Mouse (Mus musculus): ENCODE measurements around the gene Adam17. TPM values are rescaled to one million over a fixed set of nuclear protein-coding genes. Genes with fewer than 3 reads are reported as not detected.
A peak's percentile ranks its signal among the peaks of the same experiment; 100 is the strongest.

Adam17 gene
- polyA plus RNA-seq, 1 experiment from 2014 or later = 36.8 TPM

GRCm38 (mm10) chr12:21375376-21376157 is 2.1 kb upstream of the Adam17 start:
- Histone ChIP-seq H3K27ac (replicated peaks) (no peak overlapping the region), H3K4me3 (no peak overlapping the region), H3K9ac (replicated peaks) (no peak overlapping the region), H3K36me3 (no peaks in the 10 kb centered on the region), H3K4me2 (replicated peaks) (no peak overlapping the region), H3K27me3 (no peaks in the 10 kb centered on the region), H3K9me3 (no peaks in the 10 kb centered on the region), H3K4me1 (peaks cover 7% of the 10 kb centered on the region)
- no peak for ATAC-seq (ENCODE audit: low FRiP score, low read depth)
- 53% methylated on average over 3 of the region's 3 CpGs for WGBS

DNA sequence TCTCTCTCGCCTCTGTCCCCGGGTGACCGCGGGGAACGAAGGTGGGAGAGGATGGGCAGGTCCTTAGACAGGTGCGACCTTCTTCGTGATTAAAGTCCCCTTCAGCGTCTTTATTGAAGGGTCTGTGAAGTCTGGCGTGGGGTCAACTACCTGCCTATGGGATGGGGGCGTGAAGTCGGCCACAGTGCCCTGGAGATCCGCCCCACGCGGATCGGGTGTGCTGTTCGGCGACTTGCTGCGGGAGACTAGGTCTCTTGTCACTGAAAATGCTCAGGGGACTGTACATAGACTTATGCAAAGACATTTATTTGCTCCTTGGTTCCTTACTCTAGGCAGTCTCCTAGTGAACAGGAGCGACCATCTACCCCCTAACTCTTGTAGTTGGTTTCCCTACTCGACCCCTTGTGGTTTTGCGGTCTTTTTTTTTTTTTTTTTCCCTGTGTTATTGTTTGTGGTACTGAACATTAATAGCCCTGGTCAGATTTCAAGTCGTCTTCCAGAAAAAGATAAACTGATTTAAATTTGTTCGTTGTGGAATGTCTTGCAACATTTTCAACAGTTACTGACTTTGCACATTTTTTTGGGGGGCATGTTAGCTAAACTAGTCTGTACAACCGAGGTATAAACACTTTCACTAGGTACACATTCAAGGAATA is 516 bp upstream of the Adam17 start:
- Histone ChIP-seq H3K36me3 (no peaks in the 10 kb centered on the region), H3K9ac (replicated peaks) (peak overlapping the region; percentile 81), H3K27me3 (no peaks in the 10 kb centered on the region), H3K27ac (replicated peaks) (peak overlapping the region; percentile 88), H3K4me3 (peak overlapping the region; percentile 67), H3K9me3 (no peaks in the 10 kb centered on the region), H3K4me2 (replicated peaks) (peak overlapping the region; percentile 76), H3K4me1 (peaks cover 7% of the 10 kb centered on the region)
- ATAC-seq (ENCODE audit: low FRiP score, low read depth) = no peak
- 6% methylated on average over 24 of the region's 24 CpGs for WGBS

GRCm38 (mm10) chr12:21370035-21370611 is 3.3 kb downstream of the Adam17 start:
- 94% methylated on average over 1 of the region's 1 CpGs for WGBS
- H3K36me3 ChIP-seq = no peaks in the 10 kb centered on the region
- peaks cover 7% of the 10 kb centered on the region for H3K4me1 ChIP-seq
- H3K9me3 ChIP-seq = no peaks in the 10 kb centered on the region
- H3K4me2 ChIP-seq (replicated peaks) = no peak overlapping the region
- no peak overlapping the region for H3K27ac ChIP-seq (replicated peaks)
- no peak for ATAC-seq (ENCODE audit: low FRiP score, low read depth)
- no peak overlapping the region for H3K9ac ChIP-seq (replicated peaks)
- H3K27me3 ChIP-seq = no peaks in the 10 kb centered on the region
- H3K4me3 ChIP-seq = no peak overlapping the region

GRCm38 (mm10) chr12:21369087-21369410 is 4.4 kb downstream of the Adam17 start:
- no peak overlapping the region for H3K4me2 ChIP-seq (replicated peaks)
- H3K4me1 ChIP-seq = peaks cover 7% of the 10 kb centered on the region
- no peaks in the 10 kb centered on the region for H3K36me3 ChIP-seq
- no peak for ATAC-seq (ENCODE audit: low FRiP score, low read depth)
- H3K27ac ChIP-seq (replicated peaks) = no peak overlapping the region
- H3K4me3 ChIP-seq = no peak overlapping the region
- WGBS = 95% methylated on average over 5 of the region's 5 CpGs
- no peak overlapping the region for H3K9ac ChIP-seq (replicated peaks)
- no peaks in the 10 kb centered on the region for H3K9me3 ChIP-seq
- H3K27me3 ChIP-seq = no peaks in the 10 kb centered on the region

GRCm38 (mm10) chr12:21368376-21369086 is 4.9 kb downstream of the Adam17 start:
- no peak overlapping the region for H3K9ac ChIP-seq (replicated peaks)
- H3K4me2 ChIP-seq (replicated peaks) = no peak overlapping the region
- WGBS = 93% methylated on average over 9 of the region's 9 CpGs

GRCm38 (mm10) chr12:21364624-21365435 is 8.6 kb downstream of the Adam17 start:
- 85% methylated on average over 10 of the region's 10 CpGs for WGBS
- Histone ChIP-seq H3K9me3 (no peaks in the 10 kb centered on the region), H3K4me2 (replicated peaks) (no peak overlapping the region), H3K9ac (replicated peaks) (no peak overlapping the region), H3K36me3 (no peaks in the 10 kb centered on the region), H3K27ac (replicated peaks) (no peak overlapping the region), H3K4me3 (no peak overlapping the region), H3K27me3 (no peaks in the 10 kb centered on the region), H3K4me1 (no peaks in the 10 kb centered on the region)
- no peak for ATAC-seq (ENCODE audit: low FRiP score, low read depth)

More at GRCm38 (mm10) chr12:21368376-21369086, 4.9 kb downstream of the Adam17 start:
- Histone ChIP-seq H3K4me3 (no peak overlapping the region), H3K4me1 (peaks cover 7% of the 10 kb centered on the region), H3K27me3 (no peaks in the 10 kb centered on the region), H3K9me3 (no peaks in the 10 kb centered on the region), H3K27ac (replicated peaks) (no peak overlapping the region), H3K36me3 (no peaks in the 10 kb centered on the region)
- no peak for ATAC-seq (ENCODE audit: low FRiP score, low read depth)

DNA sequence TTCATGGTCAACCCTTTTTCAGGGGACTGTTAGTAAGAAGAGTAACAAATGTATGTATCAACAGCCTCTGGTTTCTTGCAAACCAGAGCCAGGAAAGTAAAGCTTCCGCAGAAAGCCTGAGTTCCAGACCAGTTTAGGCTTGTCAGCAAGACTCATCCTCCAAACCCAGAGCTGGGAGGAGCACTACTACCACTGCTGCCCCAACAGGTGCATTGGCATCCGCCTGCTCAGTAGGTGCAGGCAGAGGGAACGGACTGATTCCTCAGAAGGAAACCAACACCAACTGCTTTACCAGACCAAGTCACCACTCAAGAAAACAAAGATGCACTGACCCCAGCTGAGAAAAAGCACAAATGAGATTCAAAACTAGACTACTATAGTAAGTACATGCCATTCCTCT is 10.2 kb downstream of the Adam17 start:
- Histone ChIP-seq H3K27me3 (no peaks in the 10 kb centered on the region), H3K4me2 (replicated peaks) (no peak overlapping the region), H3K36me3 (no peaks in the 10 kb centered on the region), H3K4me3 (no peak overlapping the region), H3K9ac (replicated peaks) (no peak overlapping the region), H3K9me3 (no peaks in the 10 kb centered on the region), H3K27ac (replicated peaks) (no peak overlapping the region), H3K4me1 (no peaks in the 10 kb centered on the region)
- 90% methylated on average over 3 of the region's 3 CpGs for WGBS
- ATAC-seq (ENCODE audit: low FRiP score, low read depth) = no peak

DNA sequence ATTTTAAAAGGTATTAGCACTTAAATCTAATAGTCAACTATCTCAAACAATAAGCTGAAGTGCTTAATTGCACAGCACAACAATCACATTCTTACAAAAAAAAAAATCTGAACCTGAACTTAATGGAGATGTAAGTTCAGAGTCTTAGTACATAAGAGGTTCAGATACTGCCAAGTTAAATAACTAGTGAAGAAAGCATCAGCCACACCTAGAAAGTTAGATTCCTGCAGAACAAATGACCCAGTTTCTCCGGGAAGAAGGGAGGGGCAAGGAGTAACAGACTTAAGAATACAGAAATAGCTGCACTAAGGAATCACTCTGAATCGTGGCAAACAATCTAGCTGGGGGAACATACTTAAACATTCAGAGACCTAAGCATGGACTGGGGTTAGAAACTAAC is 10.7 kb downstream of the Adam17 start:
- Histone ChIP-seq H3K27me3 (no peaks in the 10 kb centered on the region), H3K4me3 (no peak overlapping the region), H3K4me2 (replicated peaks) (no peak overlapping the region), H3K36me3 (no peaks in the 10 kb centered on the region), H3K27ac (replicated peaks) (no peak overlapping the region), H3K9me3 (no peaks in the 10 kb centered on the region), H3K4me1 (no peaks in the 10 kb centered on the region), H3K9ac (replicated peaks) (no peak overlapping the region)
- 81% methylated on average over 2 of the region's 2 CpGs for WGBS
- ATAC-seq (ENCODE audit: low FRiP score, low read depth) = no peak

- Histone ChIP-seq H3K4me2 (replicated peaks) (no peak overlapping the region), H3K9ac (replicated peaks) (no peak overlapping the region), H3K27ac (replicated peaks) (no peak overlapping the region), H3K4me3 (no peak overlapping the region), H3K4me1 (no peaks in the 10 kb centered on the region), H3K27me3 (no peaks in the 10 kb centered on the region), H3K9me3 (0 out of 2 replicates have a peak, but pooled peaks cover 3% of the 10 kb centered on the region), H3K36me3 (peaks cover 44% of the 10 kb centered on the region)
- no peak for ATAC-seq (ENCODE audit: low FRiP score, low read depth)
- WGBS = 95% methylated on average over 8 of the region's 8 CpGs
Measured at GRCm38 (mm10) chr12:21353681-21354080, 19.8 kb downstream of the Adam17 start.

GRCm38 (mm10) chr12:21350113-21350876 is 23.1 kb downstream of the Adam17 start:
- H3K27ac ChIP-seq (replicated peaks) = peak overlapping the region; percentile 60; the same call in 1 of the 2 replicates

GRCm38 (mm10) chr12:21346972-21347371 is 26.5 kb downstream of the Adam17 start:
- Histone ChIP-seq H3K4me2 (replicated peaks) (no peak overlapping the region), H3K9ac (replicated peaks) (no peak overlapping the region), H3K4me3 (no peak overlapping the region), H3K36me3 (peaks cover 51% of the 10 kb centered on the region), H3K27me3 (no peaks in the 10 kb centered on the region), H3K4me1 (no peaks in the 10 kb centered on the region), H3K27ac (replicated peaks) (no peak overlapping the region), H3K9me3 (0 out of 2 replicates have a peak, but pooled peaks cover 3% of the 10 kb centered on the region)
- WGBS = 86% methylated on average over 7 of the region's 7 CpGs
- no peak for ATAC-seq (ENCODE audit: low FRiP score, low read depth)

More at GRCm38 (mm10) chr12:21350113-21350876, 23.1 kb downstream of the Adam17 start:
- Histone ChIP-seq H3K4me2 (replicated peaks) (no peak overlapping the region), H3K9ac (replicated peaks) (no peak overlapping the region), H3K4me1 (no peaks in the 10 kb centered on the region), H3K4me3 (no peak overlapping the region), H3K27me3 (no peaks in the 10 kb centered on the region), H3K36me3 (peaks cover 54% of the 10 kb centered on the region), H3K9me3 (0 out of 2 replicates have a peak, but pooled peaks cover 3% of the 10 kb centered on the region)
- ATAC-seq (ENCODE audit: low FRiP score, low read depth) = peak; percentile 85
- WGBS = 12% methylated on average over 7 of the region's 7 CpGs
